Mouse (Mus musculus) forebrain, embryonic 14.5 days (tissue): ENCODE data around the gene Olfm4. TPM values are rescaled to one million over a fixed set of nuclear protein-coding genes. Genes with fewer than 3 reads are reported as not detected.
A peak's percentile ranks its signal among the peaks of the same experiment; 100 is the strongest.

ENCODE experiments used
- ATAC-seq: fragments of 200-750 bp; cut with Nextera tagmentation; 2 replicates; pipeline ENCODE4 v1.8.0; 2017; ENCODE audit warnings: mild to moderate bottlenecking, moderate library complexity
- DNase-seq: peaks from one replicate; pipeline ENCODE4 v3.0.0-alpha.2; 2015; ENCODE audit warnings: low spot score
- H3K27ac ChIP-seq: fragments of 300-500 bp; sonication (generic); 2 replicates; pipeline ENCODE4 v1.5.1; 2014; ENCODE audit warnings: low read depth, mild to moderate bottlenecking, control low read depth, low read length, moderate library complexity
- H3K27me3 ChIP-seq: fragments of 300-500 bp; sonication (generic); replicated peaks from 2 replicates; pipeline ENCODE4 v1.6.1; 2014; ENCODE audit warnings: low read length, control low read depth, mixed read lengths; ENCODE audit not compliant: control insufficient read depth, insufficient read depth
- H3K36me3 ChIP-seq: fragments of 300-500 bp; sonication (generic); 2 replicates; pipeline ENCODE4 v1.6.1; 2014; ENCODE audit warnings: low read length, control low read depth; ENCODE audit not compliant: control insufficient read depth, insufficient read depth
- H3K4me1 ChIP-seq: fragments of 300-500 bp; sonication (generic); 2 replicates; pipeline ENCODE4 v1.6.1; 2014; ENCODE audit warnings: antibody characterized with exemption, low read length, control low read depth; ENCODE audit not compliant: control insufficient read depth, insufficient read depth
- H3K4me2 ChIP-seq: fragments of 300-500 bp; sonication (generic); 2 replicates; pipeline ENCODE4 v1.6.1; 2014; ENCODE audit warnings: mild to moderate bottlenecking, control low read depth, low read length
- H3K4me3 ChIP-seq: fragments of 300-500 bp; sonication (generic); 2 replicates; pipeline ENCODE4 v1.5.1; 2014; ENCODE audit warnings: low read depth, low read length, control low read depth
- H3K9ac ChIP-seq: fragments of 300-500 bp; sonication (generic); 2 replicates; pipeline ENCODE4 v1.6.1; 2014; ENCODE audit warnings: mild to moderate bottlenecking, low read length, control low read depth, moderate library complexity
- H3K9me3 ChIP-seq: fragments of 300-500 bp; sonication (generic); replicated peaks from 2 replicates; pipeline ENCODE4 v1.6.1; 2016; ENCODE audit warnings: low read length, control low read depth, mixed read lengths; ENCODE audit not compliant: control insufficient read depth
- WGBS: fragments of 180-500 bp; shearing (Covaris S2); extraction: QIAGEN DNeasy Blood & Tissue Kit; methylation state at CpG from one replicate; pipeline ENCODE4 v1.1.7; 2014; 5-methylcytosine and 5-hydroxymethylcytosine counted together
- polyA plus RNA-seq: library from polyadenylated mRNA; unstranded; fragments of >200 nt; fragmentation: Nextera tagmentation; extraction: Ambion mirVana; gene quantifications from 2 replicates; pipeline ENCODE4 v1.2.1, GENCODE M21; 2014

Gene Olfm4
- polyA plus RNA-seq, 1 experiment from 2014 or later: 1.3 TPM

GRCm38 (mm10) chr14:79970928-79971738 lies 12.7 kb upstream of the Olfm4 start:
- peak; percentile 61 for ATAC-seq
- H3K27ac ChIP-seq: no peak overlapping the region; the same call in 1 of the 2 replicates

DNA sequence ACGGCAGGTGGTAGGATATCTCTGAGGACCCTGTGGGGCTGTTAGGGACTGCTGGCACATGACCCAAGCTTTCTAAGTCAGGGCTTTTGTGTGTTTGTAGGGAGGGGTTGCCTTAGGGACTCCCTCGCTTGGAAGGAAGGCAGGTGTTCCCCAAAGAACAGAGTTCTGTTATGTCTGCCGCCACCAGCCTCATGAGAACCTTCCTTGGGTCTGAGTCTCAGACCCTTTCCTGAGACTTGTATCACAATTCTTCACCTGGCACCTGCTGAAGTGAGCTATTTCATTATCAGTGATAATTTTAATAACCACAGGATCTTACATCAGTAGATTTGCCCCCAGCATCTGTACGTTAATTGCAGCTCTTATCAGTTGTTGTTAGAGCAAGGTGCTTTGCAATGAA lies 2.4 kb upstream of the Olfm4 start:
- H3K9me3 ChIP-seq: no peaks in the 10 kb centered on the region
- 84% methylated on average over 4 of the region's 4 CpGs for WGBS
- DNase-seq: no peak
- H3K4me2 ChIP-seq: no peak overlapping the region
- H3K27ac ChIP-seq: no peak overlapping the region
- no peaks in the 10 kb centered on the region for H3K27me3 ChIP-seq
- H3K4me1 ChIP-seq: no peaks in the 10 kb centered on the region
- no peak overlapping the region for H3K4me3 ChIP-seq
- no peaks in the 10 kb centered on the region for H3K36me3 ChIP-seq
- H3K9ac ChIP-seq: no peak overlapping the region
- ATAC-seq: no peak

More at GRCm38 (mm10) chr14:79970928-79971738, 12.7 kb upstream of the Olfm4 start:
- Histone ChIP-seq H3K36me3 (no peaks in the 10 kb centered on the region), H3K27me3 (no peaks in the 10 kb centered on the region), H3K9me3 (no peaks in the 10 kb centered on the region), H3K9ac (no peak overlapping the region), H3K4me1 (no peaks in the 10 kb centered on the region), H3K4me2 (no peak overlapping the region), H3K4me3 (no peak overlapping the region)
- DNase-seq: peak; percentile 72
- 37% methylated on average over 14 of the region's 14 CpGs for WGBS

- no peak overlapping the region for H3K4me2 ChIP-seq
- WGBS: 87% methylated on average over 7 of the region's 7 CpGs
- no peak overlapping the region for H3K27ac ChIP-seq
- no peak overlapping the region for H3K4me3 ChIP-seq
- no peaks in the 10 kb centered on the region for H3K9me3 ChIP-seq
- DNase-seq: no peak
- ATAC-seq: no peak
- H3K27me3 ChIP-seq: no peaks in the 10 kb centered on the region
- no peak overlapping the region for H3K9ac ChIP-seq
- H3K36me3 ChIP-seq: no peaks in the 10 kb centered on the region
- H3K4me1 ChIP-seq: no peaks in the 10 kb centered on the region
These were observed 1.3 kb downstream of the Olfm4 start for GRCm38 (mm10) chr14:79985137-79985670.

DNA sequence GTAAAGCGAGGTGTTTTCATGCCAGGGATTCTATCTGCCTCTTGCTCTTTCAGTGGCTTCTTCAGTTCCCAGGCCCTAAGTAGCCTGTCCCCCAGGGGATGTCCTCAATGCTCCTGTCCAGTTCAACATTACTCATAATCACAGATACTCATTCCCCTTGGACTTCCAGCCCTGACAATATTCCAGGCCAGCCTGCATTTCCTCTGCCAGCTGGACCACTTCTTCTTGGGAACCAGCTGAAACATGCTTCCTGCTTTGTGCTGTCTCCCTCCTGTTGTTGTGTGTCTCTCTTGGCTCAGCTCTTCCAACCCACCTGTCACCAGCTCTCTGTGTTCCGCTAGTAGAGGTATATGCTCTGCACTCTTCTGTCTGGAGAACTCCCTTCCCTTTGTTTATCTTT lies 1.8 kb downstream of the Olfm4 start:
- no peak for ATAC-seq
- Histone ChIP-seq H3K9me3 (no peaks in the 10 kb centered on the region), H3K36me3 (no peaks in the 10 kb centered on the region), H3K27me3 (no peaks in the 10 kb centered on the region), H3K4me3 (no peak overlapping the region), H3K9ac (no peak overlapping the region), H3K4me1 (no peaks in the 10 kb centered on the region), H3K4me2 (no peak overlapping the region), H3K27ac (no peak overlapping the region)
- 93% methylated on average over 2 of the region's 2 CpGs for whole genome bisulfite sequencing
- DNase-seq: no peak

- Histone ChIP-seq H3K27ac (no peak overlapping the region), H3K4me1 (no peaks in the 10 kb centered on the region), H3K9me3 (no peaks in the 10 kb centered on the region), H3K36me3 (no peaks in the 10 kb centered on the region), H3K27me3 (no peaks in the 10 kb centered on the region), H3K4me3 (no peak overlapping the region), H3K4me2 (no peak overlapping the region), H3K9ac (no peak overlapping the region)
- WGBS: 69% methylated on average over 8 of the region's 8 CpGs
- ATAC-seq (no peak), DNase-seq (no peak)
These were observed 3.0 kb downstream of the Olfm4 start for GRCm38 (mm10) chr14:79986831-79987230.

GRCm38 (mm10) chr14:79989785-79990184 lies 5.9 kb downstream of the Olfm4 start:
- H3K9me3 ChIP-seq: no peaks in the 10 kb centered on the region
- H3K27ac ChIP-seq: no peak overlapping the region
- H3K36me3 ChIP-seq: no peaks in the 10 kb centered on the region
- no peak for ATAC-seq
- H3K4me1 ChIP-seq: no peaks in the 10 kb centered on the region
- H3K27me3 ChIP-seq: no peaks in the 10 kb centered on the region
- WGBS: 28% methylated on average over 4 of the region's 4 CpGs
- H3K4me2 ChIP-seq: no peak overlapping the region
- no peak for DNase-seq
- H3K9ac ChIP-seq: no peak overlapping the region
- no peak overlapping the region for H3K4me3 ChIP-seq

GRCm38 (mm10) chr14:79990547-79990946 lies 6.7 kb downstream of the Olfm4 start:
- no peak for DNase-seq
- H3K4me1 ChIP-seq: no peaks in the 10 kb centered on the region
- no peaks in the 10 kb centered on the region for H3K36me3 ChIP-seq
- ATAC-seq: no peak
- no peaks in the 10 kb centered on the region for H3K27me3 ChIP-seq
- H3K9me3 ChIP-seq: no peaks in the 10 kb centered on the region
- H3K4me3 ChIP-seq: no peak overlapping the region
- H3K4me2 ChIP-seq: no peak overlapping the region
- H3K9ac ChIP-seq: no peak overlapping the region
- 57% methylated on average over 5 of the region's 5 CpGs for WGBS
- no peak overlapping the region for H3K27ac ChIP-seq

DNA sequence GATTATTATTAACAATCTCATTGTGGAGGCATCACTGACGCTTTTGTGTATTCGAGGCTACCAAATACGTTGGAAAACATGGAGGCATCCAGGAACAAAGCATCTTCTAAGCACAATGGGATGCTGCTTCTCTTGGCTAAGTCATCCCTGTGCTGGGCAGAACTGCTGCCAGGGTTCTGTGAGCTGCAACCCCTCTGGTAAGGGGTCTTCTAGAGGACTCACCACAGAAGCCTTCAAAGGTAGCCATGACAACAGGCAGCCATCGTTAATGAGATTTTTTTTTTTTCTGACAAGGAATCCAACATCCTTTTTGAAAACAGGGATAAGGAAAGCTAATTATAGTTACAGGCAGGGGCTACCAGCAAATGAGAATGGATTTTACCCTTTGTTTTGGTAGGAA lies 13.7 kb downstream of the Olfm4 start:
- no peaks in the 10 kb centered on the region for H3K9me3 ChIP-seq
- H3K27ac ChIP-seq: no peak overlapping the region
- DNase-seq: peak; percentile 65

GRCm38 (mm10) chr14:80000110-80000531 lies 16.2 kb downstream of the Olfm4 start:
- no peak overlapping the region for H3K27ac ChIP-seq

More for the DNA sequence above, 13.7 kb downstream of the Olfm4 start:
- peak; percentile 67; the same call in 1 of the 2 replicates for ATAC-seq
- Histone ChIP-seq H3K4me3 (no peak overlapping the region), H3K9ac (no peak overlapping the region), H3K36me3 (no peaks in the 10 kb centered on the region), H3K4me2 (no peak overlapping the region), H3K4me1 (peaks cover 5% of the 10 kb centered on the region; the same call in 1 of the 2 replicates), H3K27me3 (no peaks in the 10 kb centered on the region)
- 15% methylated on average over 4 of the region's 4 CpGs for WGBS

More at GRCm38 (mm10) chr14:80000110-80000531, 16.2 kb downstream of the Olfm4 start:
- H3K4me2 ChIP-seq: no peak overlapping the region
- WGBS: 53% methylated on average over 8 of the region's 8 CpGs
- peaks cover 5% of the 10 kb centered on the region; the same call in 1 of the 2 replicates for H3K4me1 ChIP-seq
- H3K9me3 ChIP-seq: no peaks in the 10 kb centered on the region
- H3K27me3 ChIP-seq: no peaks in the 10 kb centered on the region
- no peak for DNase-seq
- H3K4me3 ChIP-seq: no peak overlapping the region
- no peaks in the 10 kb centered on the region for H3K36me3 ChIP-seq
- ATAC-seq: no peak
- H3K9ac ChIP-seq: no peak overlapping the region
